Mouse (Mus musculus): Measurements from ENCODE around the gene Plxna4.

Plxna4 gene

GRCm38 (mm10) chr6:32224007-32224703, 363.8 kb downstream of the Plxna4 start:
- DNase-seq = peak; percentile 25

GRCm38 (mm10) chr6:32220765-32221164, 367.2 kb downstream of the Plxna4 start:
- no peak for DNase-seq

- DNase-seq = no peak
Observed at GRCm38 (mm10) chr6:32218544-32218943, 369.4 kb downstream of the Plxna4 start.

- no peak for DNase-seq
Observed at GRCm38 (mm10) chr6:32212439-32212838, 375.6 kb downstream of the Plxna4 start.

- DNase-seq = no peak
Observed at GRCm38 (mm10) chr6:32210139-32210538, 377.9 kb downstream of the Plxna4 start.

GRCm38 (mm10) chr6:32208951-32209350, 379.0 kb downstream of the Plxna4 start:
- DNase-seq = no peak

- no peak for DNase-seq
Observed at GRCm38 (mm10) chr6:32204253-32204652, 383.7 kb downstream of the Plxna4 start.

- no peak for DNase-seq
Observed at GRCm38 (mm10) chr6:32203389-32203788, 384.6 kb downstream of the Plxna4 start.

GRCm38 (mm10) chr6:32202664-32203192, 385.3 kb downstream of the Plxna4 start:
- DNase-seq = no peak

GRCm38 (mm10) chr6:32201506-32201905, 386.5 kb downstream of the Plxna4 start:
- DNase-seq = peak; percentile 75

GRCm38 (mm10) chr6:32199616-32200015, 388.4 kb downstream of the Plxna4 start:
- DNase-seq = peak; percentile 88

GRCm38 (mm10) chr6:32196913-32197312, 391.1 kb downstream of the Plxna4 start:
- no peak for DNase-seq

GRCm38 (mm10) chr6:32193046-32193445, 394.9 kb downstream of the Plxna4 start:
- peak; percentile 70 for DNase-seq

GRCm38 (mm10) chr6:32184402-32184985, 403.5 kb downstream of the Plxna4 start:
- DNase-seq = no peak

- DNase-seq = no peak
Observed at GRCm38 (mm10) chr6:32183651-32184185, 404.3 kb downstream of the Plxna4 start.

- DNase-seq = no peak
Observed at GRCm38 (mm10) chr6:32180012-32180358, 408.0 kb downstream of the Plxna4 start.

GRCm38 (mm10) chr6:32179346-32180011, 408.5 kb downstream of the Plxna4 start:
- DNase-seq = no peak

- DNase-seq = no peak
Observed at GRCm38 (mm10) chr6:32177905-32178304, 410.1 kb downstream of the Plxna4 start.

GRCm38 (mm10) chr6:32167725-32168124, 420.3 kb downstream of the Plxna4 start:
- peak; percentile 67 for DNase-seq

GRCm38 (mm10) chr6:32160370-32160769, 427.6 kb downstream of the Plxna4 start:
- no peak for DNase-seq

- no peak for DNase-seq
Observed at GRCm38 (mm10) chr6:32159931-32160330, 428.1 kb downstream of the Plxna4 start.

GRCm38 (mm10) chr6:32158347-32158746, 429.6 kb downstream of the Plxna4 start:
- DNase-seq = no peak

GRCm38 (mm10) chr6:32153170-32153569, 434.8 kb downstream of the Plxna4 start:
- DNase-seq = no peak

GRCm38 (mm10) chr6:32150836-32151235, 437.2 kb downstream of the Plxna4 start:
- DNase-seq = no peak

Measured in cerebellum, adult 9-11 months (tissue).